Mouse (Mus musculus): ENCODE data around the gene Ddx49. TPM values are rescaled to one million over a fixed set of nuclear protein-coding genes. Genes with fewer than 3 reads are reported as not detected.
A peak's percentile ranks its signal among the peaks of the same experiment; 100 is the strongest.

Ddx49 gene
- polyA plus RNA-seq, 1 experiment: 40.9 TPM

DNA sequence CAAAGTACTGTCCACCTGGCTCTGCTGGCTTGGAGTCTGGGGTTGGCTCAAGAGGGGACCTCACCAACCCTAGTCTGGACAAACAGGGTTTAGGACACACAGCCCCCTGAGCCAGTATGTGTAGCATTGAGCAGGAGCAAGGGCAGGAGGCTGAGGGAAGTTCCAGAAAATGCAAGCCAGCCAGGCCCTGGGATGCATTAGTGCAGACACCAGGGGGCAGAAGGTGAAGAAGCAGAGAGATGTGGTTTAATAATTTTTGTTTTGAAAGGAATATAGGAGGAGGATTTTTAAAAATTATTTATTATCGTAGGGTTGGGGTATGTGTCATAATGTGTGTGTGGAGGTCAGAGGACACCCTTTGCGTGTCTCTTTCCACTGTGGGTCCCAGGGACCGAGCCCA, 21.4 kb upstream of the Ddx49 start:
- no peak for DNase-seq (ENCODE audit: low read depth, low spot score)
- 86% methylated on average over 3 of the region's 3 CpGs for WGBS

DNA sequence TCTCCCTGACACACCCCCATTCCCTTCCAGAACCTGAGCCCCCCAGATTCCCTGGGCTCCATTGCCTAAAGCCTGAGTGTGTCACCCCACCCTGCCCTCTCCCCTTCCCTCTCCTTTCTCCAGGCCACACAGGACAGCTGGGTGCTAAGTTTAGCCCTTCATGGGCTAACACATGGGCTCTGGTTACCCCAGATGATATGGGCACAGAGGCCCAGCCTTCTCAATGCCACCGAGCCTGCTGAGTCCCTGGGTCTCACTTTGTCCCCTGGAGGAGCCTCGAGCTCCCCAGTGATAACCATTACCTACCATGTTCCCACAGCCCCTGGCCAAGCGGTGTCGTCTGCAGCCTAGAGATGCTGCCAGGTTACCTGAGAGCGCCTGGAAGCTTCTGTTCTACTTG, 15.6 kb upstream of the Ddx49 start:
- WGBS: 78% methylated on average over 5 of the region's 5 CpGs
- DNase-seq (ENCODE audit: low read depth, low spot score): no peak

DNA sequence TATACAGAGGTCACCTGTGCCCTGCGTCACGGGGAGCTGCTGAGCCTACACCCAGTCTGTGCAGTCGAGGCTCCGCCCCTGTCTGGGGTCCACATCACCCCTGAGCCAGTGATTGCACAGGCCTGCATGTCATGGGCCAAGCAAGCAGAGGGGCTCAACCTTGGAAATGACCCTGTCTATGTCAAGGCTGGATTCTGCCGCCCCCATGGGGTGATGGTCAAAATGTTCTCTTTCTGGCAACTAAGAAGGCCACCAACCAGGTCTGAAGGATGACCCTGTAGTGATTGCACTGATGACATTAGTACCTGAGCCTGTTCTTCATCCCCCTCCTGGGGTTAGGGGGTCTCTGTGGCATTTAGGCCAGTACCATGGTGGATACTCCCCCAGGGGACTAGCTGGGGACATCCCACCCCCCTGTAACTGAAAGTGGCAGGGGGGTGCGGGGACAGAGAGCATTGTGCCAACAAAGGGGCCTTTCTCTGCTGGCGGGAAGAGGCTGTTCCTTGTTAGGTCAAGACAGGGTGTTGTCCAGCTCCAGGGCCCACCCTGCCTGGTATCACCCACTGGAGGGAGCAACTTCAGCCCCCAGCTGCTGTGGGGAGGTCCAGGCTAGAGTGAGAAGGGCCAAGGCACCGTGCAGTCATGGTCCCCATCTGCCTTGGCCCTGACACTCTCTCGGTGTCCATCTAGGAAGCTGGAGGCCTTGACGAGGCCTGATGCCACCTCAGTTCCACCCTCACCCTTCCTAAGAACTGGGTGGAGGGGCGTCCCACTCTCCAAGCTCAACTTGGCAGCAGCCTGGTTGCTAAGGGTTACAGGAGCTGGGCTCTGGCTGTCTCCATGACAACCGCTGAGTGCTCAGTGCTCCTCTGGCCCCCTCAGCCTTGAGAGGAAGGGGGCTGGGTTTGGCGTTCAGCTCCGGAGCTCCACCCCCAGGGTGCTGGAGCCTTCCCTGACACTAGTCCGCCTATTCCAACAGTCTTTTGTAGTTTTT, 14.5 kb upstream of the Ddx49 start:
- DNase-seq (ENCODE audit: low read depth, low spot score): no peak
- WGBS: 25% methylated on average over 15 of the region's 15 CpGs

DNA sequence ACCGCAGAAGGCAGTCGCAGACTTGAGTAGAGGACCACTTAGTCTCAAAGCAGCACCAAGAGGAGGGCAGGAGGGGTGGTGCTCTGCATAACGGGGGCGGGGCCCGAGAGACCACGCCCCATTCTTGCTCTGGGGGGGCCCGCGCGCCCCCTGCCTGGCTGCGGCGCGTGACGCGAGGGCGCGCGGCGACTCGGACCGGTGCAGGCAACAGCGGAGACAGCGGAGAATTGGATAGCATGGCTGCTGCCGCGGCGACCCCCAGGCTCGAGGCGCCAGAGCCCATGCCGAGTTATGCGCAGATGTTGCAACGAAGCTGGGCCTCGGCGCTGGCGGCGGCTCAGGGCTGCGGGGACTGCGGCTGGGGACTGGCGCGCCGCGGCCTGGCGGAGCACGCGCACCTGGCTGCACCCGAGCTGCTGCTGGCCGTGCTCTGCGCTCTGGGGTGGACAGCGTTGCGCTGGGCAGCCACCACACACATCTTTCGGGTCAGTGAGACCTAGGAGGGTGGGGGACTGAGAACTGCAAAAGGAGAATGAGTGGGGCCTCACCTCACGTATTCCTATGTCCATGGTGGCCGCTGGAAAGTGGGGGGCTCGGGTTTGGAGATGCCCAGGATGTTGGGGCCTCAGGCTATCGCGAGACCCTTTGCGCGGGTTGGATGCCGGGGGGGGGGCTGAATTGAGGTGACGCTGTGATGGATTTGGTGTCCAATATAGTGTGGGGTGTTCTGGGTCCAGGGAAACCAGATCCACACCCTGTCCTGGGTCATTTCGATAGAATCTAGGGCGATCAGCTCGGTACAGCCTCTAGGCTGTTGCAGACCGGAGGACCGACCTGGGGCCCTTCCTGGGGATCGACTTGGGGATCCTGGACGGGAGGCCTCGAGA, 13.6 kb upstream of the Ddx49 start, which contains the start of gene Cers1:
TSS of gene Cers1 (plus strand) at position 152 of the 887 bp plus-strand sequence.
- no peak for DNase-seq (ENCODE audit: low read depth, low spot score)
- WGBS: 4% methylated on average over 66 of the region's 66 CpGs

DNA sequence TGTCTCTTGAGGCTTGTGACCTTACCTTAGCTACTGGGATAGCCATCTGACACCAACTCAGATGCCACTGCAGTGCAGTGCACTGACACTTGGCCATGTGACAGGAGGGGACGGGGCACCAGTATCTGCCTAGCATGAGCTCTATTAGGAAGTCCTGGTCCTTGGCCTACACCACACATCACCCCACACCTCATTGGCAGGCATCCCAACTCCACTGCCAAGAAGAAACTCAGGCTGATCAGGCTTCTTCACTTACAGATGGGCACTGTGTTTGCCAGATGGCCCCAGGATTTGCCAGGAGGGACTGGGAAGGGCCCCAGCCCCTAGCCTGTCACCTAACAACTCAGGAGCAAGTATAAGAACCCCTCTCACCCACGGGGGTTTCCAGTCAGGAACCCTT, 11.1 kb upstream of the Ddx49 start:
- WGBS: 66% methylated on average over 2 of the region's 2 CpGs
- no peak for DNase-seq (ENCODE audit: low read depth, low spot score)

DNA sequence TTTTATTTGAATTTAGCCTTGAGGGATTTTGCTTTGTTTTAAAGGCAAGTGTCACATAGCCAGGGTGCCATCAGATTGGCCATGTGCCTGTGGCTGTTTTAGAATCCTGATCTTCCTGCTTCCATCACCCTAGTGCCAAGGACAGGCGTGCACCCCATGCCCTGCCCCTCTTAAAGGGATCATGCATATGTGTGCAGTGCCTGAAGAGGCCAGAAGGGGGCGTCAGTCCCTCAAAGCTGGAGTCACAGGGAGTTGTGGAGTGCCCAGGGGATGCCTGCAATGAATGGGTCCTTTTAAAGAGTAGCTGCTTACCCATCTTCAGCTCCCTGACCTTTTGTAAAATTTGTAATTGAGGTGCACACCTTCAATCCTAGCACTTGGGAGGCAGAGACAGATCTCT, 7.0 kb upstream of the Ddx49 start:
- WGBS: 27% methylated on average over 2 of the region's 2 CpGs
- no peak for DNase-seq (ENCODE audit: low read depth, low spot score)

DNA sequence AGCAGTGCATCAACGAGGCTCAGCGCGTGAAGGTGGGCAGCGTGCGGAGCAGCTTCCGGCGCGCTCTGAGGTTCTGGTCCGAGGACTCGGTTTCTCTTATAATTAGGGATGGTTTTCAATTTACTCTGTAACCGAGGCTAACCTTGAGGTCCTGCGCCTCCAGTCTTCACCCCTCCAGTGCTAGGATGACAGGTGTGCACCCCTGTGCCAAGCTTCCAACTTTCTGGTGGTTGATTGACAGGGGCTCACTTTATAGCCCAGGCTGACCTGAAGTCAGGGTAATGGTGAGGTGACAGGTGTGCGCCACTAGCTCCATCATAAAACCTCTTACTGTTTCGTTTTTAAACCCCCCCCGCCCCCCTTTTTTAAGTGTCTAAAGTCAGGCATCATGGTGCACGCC, 612 bp upstream of the Ddx49 start:
- DNase-seq (ENCODE audit: low read depth, low spot score): no peak
- WGBS: under 1% methylated on average over 16 of the region's 16 CpGs

DNA sequence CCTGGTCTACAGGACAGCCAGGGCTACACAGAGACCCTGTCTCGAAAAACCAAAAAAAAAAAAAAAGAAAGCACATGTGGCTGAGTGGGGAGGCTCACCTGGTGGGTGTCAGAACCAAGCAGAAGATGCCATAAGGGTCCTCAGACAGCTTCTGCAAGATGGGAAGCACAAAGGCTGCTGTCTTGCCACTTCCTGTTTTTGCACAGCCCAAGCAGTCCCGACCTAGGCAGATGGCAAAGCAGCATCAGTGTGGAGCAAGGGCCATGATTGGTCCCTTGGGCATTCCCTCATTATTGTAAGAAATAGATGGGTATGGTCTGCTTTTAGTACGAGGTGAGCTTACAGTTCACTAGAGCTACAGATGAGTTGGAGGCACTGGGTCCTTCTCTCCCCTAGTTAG, 1.4 kb downstream of the Ddx49 start:
- WGBS: 70% methylated on average over 3 of the region's 3 CpGs
- DNase-seq (ENCODE audit: low read depth, low spot score): no peak

DNA sequence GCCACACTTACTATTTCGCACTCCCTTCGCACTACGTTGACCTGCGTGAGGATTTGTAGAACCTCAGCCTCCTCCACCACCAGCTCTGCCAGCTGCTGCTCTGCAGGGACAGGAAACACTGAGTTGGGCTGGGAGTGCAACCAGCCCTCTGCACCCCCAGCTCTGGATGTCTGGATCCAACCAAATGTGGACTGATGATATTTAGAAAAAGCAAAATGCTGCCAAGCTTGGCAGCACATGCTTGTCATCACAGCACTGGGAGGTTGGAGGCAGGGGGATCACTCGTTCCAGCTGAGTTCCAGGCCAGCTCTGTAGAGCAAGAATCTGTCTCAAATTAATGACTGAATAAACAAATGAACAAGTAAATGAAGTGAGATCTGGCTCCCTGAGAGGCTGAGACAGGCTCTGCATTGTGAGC, 8.3 kb downstream of the Ddx49 start:
- 65% methylated on average over 5 of the region's 5 CpGs for WGBS
- no peak for DNase-seq (ENCODE audit: low read depth, low spot score)

DNA sequence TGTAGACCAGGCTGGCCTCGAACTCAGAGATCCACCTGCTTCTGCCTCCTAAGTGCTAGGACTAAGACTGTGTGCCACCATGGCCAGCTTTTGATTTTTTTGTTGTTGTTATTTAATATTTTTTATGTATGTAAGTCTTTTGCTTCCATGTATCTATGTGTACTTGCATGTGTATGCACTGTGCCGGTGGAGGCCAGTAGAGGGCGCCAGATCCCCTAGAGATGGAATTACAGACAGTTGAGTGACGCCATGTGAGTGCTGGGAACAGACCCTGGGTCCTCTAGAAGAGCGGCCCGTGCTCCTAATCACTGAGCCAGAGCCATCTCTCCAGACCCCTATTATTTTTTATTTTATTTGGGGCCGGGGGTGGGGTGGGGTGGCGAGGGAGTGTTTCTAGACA, 15.6 kb downstream of the Ddx49 start:
- DNase-seq (ENCODE audit: low read depth, low spot score): no peak
- WGBS: 92% methylated on average over 8 of the region's 8 CpGs

DNA sequence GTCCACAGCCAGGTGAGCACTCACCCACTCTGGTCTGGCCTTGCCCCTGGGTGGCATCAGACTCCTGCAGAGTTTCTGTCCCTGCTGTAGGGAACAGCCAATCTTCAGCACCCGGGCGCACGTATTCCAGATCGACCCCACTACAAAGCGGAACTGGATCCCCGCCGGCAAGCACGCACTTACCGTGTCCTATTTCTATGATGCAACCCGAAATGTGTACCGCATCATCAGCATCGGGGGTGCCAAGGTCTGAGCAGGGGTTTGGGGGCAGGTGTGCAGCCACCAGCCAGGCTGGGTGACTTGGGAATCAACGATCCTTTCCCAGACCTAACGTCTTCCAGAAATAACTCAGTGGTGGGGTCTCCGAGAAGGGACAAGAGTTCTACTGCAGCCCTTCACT, 17.0 kb downstream of the Ddx49 start:
- 96% methylated on average over 15 of the region's 15 CpGs for WGBS
- no peak for DNase-seq (ENCODE audit: low read depth, low spot score)

DNA sequence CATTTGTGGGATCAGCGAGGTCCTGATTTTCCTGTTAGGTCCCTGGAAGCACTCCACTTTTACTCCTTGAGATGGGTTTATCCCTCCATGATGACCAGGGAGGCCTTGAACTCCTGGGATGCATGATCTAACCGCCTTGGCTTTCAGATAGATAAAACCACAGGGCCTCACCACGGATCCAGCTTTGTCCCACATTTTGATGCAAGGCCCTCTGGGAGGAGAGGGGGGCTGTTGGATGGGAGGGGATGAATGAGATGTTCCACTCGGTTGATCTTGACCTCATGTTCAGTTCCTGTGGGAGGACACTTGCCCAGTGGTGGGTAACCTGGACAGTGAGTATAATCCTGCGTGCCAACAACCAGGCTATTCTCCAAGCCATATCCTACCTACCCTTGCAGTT, 17.9 kb downstream of the Ddx49 start:
- DNase-seq (ENCODE audit: low read depth, low spot score): no peak
- WGBS: 80% methylated on average over 5 of the region's 5 CpGs

DNA sequence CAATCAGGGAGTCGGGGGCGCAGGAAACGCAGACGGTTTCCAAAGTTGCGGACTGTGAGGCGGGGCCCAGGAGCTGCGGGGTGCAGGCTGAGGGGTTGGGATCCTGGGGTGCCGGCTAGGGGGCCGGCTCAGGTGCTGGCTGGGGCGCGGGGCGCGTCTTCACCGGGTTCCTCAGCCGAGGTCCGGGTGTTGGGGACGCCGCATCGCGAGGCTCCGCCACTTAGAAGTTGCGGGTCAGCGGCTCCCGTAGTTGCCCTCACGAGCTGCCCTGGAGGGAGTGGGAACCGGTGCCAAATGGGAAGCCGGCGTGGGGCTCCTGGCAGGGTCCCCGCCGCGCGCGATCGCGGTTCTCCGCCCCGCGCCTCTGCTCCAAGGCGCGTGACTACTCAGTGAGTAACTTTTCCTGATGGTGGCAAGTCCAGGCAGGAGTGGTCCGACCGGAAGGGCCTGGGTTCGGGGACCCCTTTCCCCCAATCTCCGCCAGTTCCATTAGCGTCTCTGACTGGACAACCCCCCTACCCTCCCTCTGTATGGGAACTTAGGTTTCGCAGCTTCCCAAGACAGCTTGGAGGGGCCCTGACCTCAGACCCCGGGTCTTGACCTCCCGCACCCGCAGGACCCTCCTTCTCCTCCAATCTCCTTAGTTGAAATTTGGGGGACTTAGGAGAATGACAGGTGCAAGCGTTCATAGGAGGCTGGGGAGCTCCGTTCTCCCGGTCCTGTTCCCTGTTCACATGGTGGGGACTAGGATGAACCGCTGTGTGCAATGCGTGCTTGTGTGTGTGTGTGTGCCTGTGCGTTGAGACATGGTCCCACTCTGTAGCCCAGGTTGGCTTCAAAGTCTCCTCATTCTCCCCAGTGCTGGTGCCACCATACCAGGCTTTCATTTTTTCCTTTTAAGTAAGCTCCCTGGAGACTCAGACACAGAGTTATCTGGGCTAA, 18.9 kb downstream of the Ddx49 start:
- no peak for DNase-seq (ENCODE audit: low read depth, low spot score)
- 2% methylated on average over 53 of the region's 55 CpGs for WGBS

DNA sequence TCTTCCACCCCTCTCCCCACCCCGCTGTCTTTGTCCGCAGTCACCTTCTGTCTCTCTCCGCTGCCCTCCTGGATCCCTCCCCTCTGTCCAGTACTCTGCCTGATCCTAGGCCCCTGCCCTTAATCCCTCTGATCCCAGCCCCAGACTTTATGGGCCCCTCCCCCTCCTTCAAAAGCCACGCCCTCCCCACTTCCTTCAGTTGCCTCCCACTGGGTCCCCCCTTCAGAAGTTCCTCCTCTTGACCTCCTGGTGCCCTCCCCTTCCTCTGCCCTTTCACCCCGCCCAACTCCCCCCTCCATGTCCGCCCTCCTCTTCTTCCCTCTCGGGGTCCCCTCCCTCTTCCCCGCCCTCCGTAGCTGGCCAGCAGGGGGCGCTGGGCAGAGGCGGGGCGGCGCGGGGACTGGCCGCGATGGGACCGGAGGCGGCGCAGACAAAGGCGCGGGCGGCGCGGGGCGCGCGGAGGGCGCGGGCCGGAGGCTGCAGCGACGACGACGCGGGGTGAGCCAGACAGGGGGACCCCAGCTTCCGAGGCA, 19.6 kb downstream of the Ddx49 start, which contains the start of gene Homer3:
TSS of gene Homer3 (plus strand) at position 225 of the 533 bp plus-strand sequence.
- peak; percentile 37 for DNase-seq (ENCODE audit: low read depth, low spot score)

DNA sequence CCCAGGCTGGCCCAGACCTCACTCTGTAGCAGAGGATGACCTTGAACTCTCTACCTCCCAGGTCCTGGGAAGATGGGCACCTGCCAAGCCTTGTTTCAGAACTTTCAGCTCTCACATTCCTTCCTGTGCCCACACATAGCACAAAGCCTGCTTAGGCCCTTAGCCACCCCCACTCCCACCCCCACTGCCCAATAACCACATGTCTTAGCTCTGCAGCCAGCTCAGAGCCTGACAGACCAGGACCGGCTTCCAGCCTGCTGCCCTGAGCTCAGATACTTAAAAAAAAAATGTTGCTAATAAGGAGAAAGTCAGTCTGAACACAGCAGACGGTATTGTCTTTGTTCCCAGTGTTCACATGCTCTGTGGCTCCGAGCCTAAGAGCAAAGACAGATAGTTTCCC, 21.3 kb downstream of the Ddx49 start:
- 64% methylated on average over 3 of the region's 3 CpGs for whole genome bisulfite sequencing

More for the DNA sequence above, 19.6 kb downstream of the Ddx49 start, which contains the start of gene Homer3:
- WGBS: 3% methylated on average over 36 of the region's 36 CpGs

DNA sequence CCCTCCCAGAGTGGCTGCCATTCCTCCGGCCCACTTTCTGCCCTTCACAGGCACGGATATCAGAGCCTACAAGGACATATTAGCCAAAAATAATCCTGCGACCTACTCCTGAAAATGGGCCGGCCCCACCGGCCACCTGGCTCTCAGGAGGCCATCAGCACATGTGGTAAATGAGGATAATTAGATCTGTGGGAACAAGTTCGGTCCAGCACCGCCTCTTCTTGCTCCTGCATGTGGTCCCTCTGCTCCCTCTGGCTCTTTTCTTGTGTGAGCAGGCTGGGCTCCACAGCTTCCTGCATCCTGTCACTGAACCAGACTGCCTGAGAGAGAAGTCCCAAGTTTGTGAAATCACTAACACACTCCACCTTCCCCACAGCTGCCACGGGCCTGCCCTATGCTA, 23.0 kb downstream of the Ddx49 start:
- 61% methylated on average over 8 of the region's 8 CpGs for WGBS
- DNase-seq (ENCODE audit: low read depth, low spot score): no peak

More for the DNA sequence above, 21.3 kb downstream of the Ddx49 start:
- no peak for DNase-seq (ENCODE audit: low read depth, low spot score)

DNA sequence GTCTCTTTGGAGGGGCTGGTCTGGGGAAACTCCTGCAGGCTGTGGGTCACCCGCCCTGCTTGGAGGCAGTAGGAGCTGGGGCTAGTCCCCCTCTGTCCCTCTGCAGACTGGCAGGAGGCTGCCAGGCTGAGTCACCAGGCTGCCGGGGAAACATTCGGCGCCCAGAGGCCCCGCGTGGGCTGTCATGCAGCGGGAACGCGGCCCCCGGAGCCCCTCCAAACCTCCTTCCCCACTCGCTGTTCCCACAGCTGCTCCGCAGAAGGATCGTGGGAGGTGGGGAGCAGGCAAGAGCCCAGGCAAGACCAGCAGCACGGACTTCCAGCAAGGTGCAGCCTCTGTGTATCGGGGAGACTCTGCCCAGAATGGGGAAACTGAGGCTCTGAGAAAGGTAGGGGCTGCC, 24.1 kb downstream of the Ddx49 start:
- 56% methylated on average over 15 of the region's 15 CpGs for WGBS
- DNase-seq (ENCODE audit: low read depth, low spot score): no peak

DNA sequence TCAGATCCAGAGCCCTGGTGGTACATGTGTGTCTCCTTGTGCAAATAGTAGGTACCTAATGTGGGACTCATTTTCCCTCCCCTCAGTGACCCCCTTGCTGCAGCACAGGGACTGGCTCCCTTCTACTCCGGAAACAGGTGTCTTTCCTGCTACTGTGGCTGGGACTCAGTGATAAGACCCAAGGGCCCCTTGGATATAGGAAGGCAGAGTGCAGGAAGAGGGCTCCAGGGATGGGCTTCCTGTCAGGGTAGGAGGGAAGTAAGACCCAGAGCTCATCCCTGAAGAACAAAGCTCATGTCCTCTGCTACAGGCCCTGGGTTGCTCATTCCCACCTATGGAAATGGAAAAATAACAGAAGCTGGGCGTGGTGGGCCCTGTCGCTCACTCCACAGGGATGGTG, 25.8 kb downstream of the Ddx49 start:
- no peak for DNase-seq (ENCODE audit: low read depth, low spot score)
- 90% methylated on average over 3 of the region's 3 CpGs for WGBS

DNA sequence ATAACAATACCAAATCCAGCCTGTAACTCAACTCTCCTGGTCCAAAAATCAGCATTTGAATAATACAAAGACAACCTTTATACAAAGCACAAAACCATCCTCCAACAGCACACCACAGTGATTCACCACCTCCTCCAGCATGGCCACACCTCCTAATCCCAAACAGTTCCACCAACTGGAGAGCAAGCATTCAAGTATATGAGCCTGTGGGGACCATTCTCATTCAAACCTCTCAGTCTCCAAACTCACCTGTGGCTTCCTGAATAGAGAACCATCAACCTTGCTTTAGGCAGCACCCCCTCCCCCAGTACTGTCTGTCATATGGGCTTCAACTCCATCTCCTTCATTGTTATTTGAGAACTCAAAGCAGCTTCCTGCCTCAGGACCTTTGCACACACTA, 27.9 kb downstream of the Ddx49 start:
- no peak for DNase-seq (ENCODE audit: low read depth, low spot score)
